Mouse (Mus musculus): ENCODE data around the gene Fnbp1.

The Fnbp1 gene

GRCm38 (mm10) chr2:31018519-31018918 lies 123.3 kb downstream of the Fnbp1 start:
- DNase-seq, result no peak

GRCm38 (mm10) chr2:31017625-31018317 lies 124.0 kb downstream of the Fnbp1 start:
- DNase-seq, result no peak

- no peak for DNase-seq
These were observed 128.3 kb downstream of the Fnbp1 start for GRCm38 (mm10) chr2:31013371-31014120.

GRCm38 (mm10) chr2:31007208-31007607 lies 134.6 kb downstream of the Fnbp1 start:
- DNase-seq, result no peak

- DNase-seq, result peak; percentile 26
These were observed 135.4 kb downstream of the Fnbp1 start for GRCm38 (mm10) chr2:31006434-31006833.

GRCm38 (mm10) chr2:31005453-31005852 lies 136.4 kb downstream of the Fnbp1 start:
- DNase-seq, result no peak

GRCm38 (mm10) chr2:31002857-31003256 lies 139.0 kb downstream of the Fnbp1 start:
- no peak for DNase-seq

GRCm38 (mm10) chr2:30998443-30999260 lies 143.2 kb downstream of the Fnbp1 start:
- no peak for DNase-seq

GRCm38 (mm10) chr2:30995432-30995996 lies 146.3 kb downstream of the Fnbp1 start:
- no peak for DNase-seq

- no peak for DNase-seq
These were observed 147.0 kb downstream of the Fnbp1 start for GRCm38 (mm10) chr2:30994853-30995252.

GRCm38 (mm10) chr2:30990221-30990620 lies 151.6 kb downstream of the Fnbp1 start:
- no peak for DNase-seq

GRCm38 (mm10) chr2:30985111-30986020 lies 156.4 kb downstream of the Fnbp1 start:
- DNase-seq, result peak; percentile 71

- peak; percentile 33 for DNase-seq
These were observed 158.8 kb downstream of the Fnbp1 start for GRCm38 (mm10) chr2:30983024-30983423.

- peak; percentile 100 for DNase-seq
These were observed 159.9 kb downstream of the Fnbp1 start, which contains the start of the genes BC005624 and Usp20 for GRCm38 (mm10) chr2:30981790-30982513. Gene BC005624, minus strand, starts transcription at chr2:30982201. Gene Usp20, plus strand, starts transcription at chr2:30982279.

Measured in thymus, postnatal 14 days (tissue).